ENCODE assay signal across 14 mouse cellular contexts in genomic region chr15:25669283-25670247, GRCm38 (mm10). TPM values are rescaled to one million over a fixed set of nuclear protein-coding genes. Genes with fewer than 3 reads are reported as not detected.
A peak's percentile ranks its signal among the peaks of the same experiment; 100 is the strongest.
DNase-seq lines count a peak whose midpoint lies in the region; ATAC-seq and TF ChIP-seq lines count a peak whose summit lies in the region.
"Had no signal": no experiment of that assay in that cellular context is flagged by ENCODE, and none has a peak within 500 bp of the region (broad histone marks: within the 10 kb centered on the region; RNA-seq: fewer than 3 reads in every experiment).

No protein-coding gene starts in this region.

- no peaks in the 10 kb centered on the region for H3K9me3 ChIP-seq in stomach, embryonic 14.5 days (ENCODE audit: control insufficient read depth, low read depth, low read length)
- H3K9me3 ChIP-seq in stomach, postnatal 0 days (ENCODE audit: control insufficient read depth, low read length): no peaks in the 10 kb centered on the region
- H3K9me3 ChIP-seq: liver, embryonic 13.5 days had no signal

- 0 out of 2 replicates have a peak overlapping the region, but pooled peaks have one; percentile 4 for H3K27ac ChIP-seq in kidney, adult 2 months (ENCODE audit: insufficient read depth, low read depth, low read length)
- peak overlapping the region; percentile 21; the same call in 1 of the 2 replicates for H3K27ac ChIP-seq in stomach, embryonic 14.5 days (ENCODE audit: low read length)
- H3K27ac ChIP-seq in stomach, postnatal 0 days (replicated peaks): no peak overlapping the region
- H3K27ac ChIP-seq: heart, adult 2 months; liver, embryonic 13.5 days; macrophage had no signal

- H3K4me2 ChIP-seq in stomach, embryonic 14.5 days (replicated peaks; ENCODE audit: low read depth, low read length): no peak overlapping the region
- H3K4me2 ChIP-seq in stomach, postnatal 0 days (replicated peaks; ENCODE audit: low read depth): no peak overlapping the region
- H3K4me2 ChIP-seq: liver, embryonic 13.5 days had no signal

- H3K4me1 ChIP-seq in kidney, adult 2 months (ENCODE audit: control insufficient read depth, insufficient read depth, low read length): peaks cover 4% of the 10 kb centered on the region; the same call in 1 of the 2 replicates
- H3K4me1 ChIP-seq in stomach, embryonic 14.5 days (ENCODE audit: control insufficient read depth, insufficient read depth, low read length): peaks cover 14% of the 10 kb centered on the region
- 0 out of 2 replicates have a peak, but pooled peaks cover 2% of the 10 kb centered on the region for H3K4me1 ChIP-seq in stomach, postnatal 0 days (replicated peaks; ENCODE audit: control insufficient read depth, insufficient read depth)

- DNase-seq in kidney, adult 2 months: no peak
- no peak for DNase-seq in kidney, adult 18-20 months
- no peak for DNase-seq in stomach, postnatal 0 days (ENCODE audit: low spot score)
- peak; percentile 57 for DNase-seq in gastrocnemius, postnatal 14 days
- DNase-seq in skeletal muscle tissue, adult 2 months (ENCODE audit: low read depth, low spot score): peak; percentile 65
- DNase-seq in adrenal gland, postnatal 14 days: no peak
- no peak for DNase-seq in cerebellum, adult 11-12 months
- DNase-seq: heart, postnatal 36 days; kidney, adult 9 months; liver, embryonic 13.5 days had no signal

- TF ChIP-seq POLR2A in kidney, adult 2 months (IDR thresholded peaks at IDR 0.05; ENCODE audit: low read depth, low read length): no peak

- ATAC-seq in stomach, embryonic 14.5 days (ENCODE audit: insufficient number of reproducible peaks, insufficient read depth, low FRiP score, low read depth): no peak
- no peak for ATAC-seq in stomach, postnatal 0 days (ENCODE audit: low FRiP score, low TSS enrichment)

- peaks cover 3% of the 10 kb centered on the region; the same call in 1 of the 2 replicates for H3K36me3 ChIP-seq in kidney, adult 2 months (ENCODE audit: control insufficient read depth, insufficient read depth, low read length)
- no peaks in the 10 kb centered on the region for H3K36me3 ChIP-seq in stomach, embryonic 14.5 days (ENCODE audit: control insufficient read depth, insufficient read depth, low read length)
- 0 out of 2 replicates have a peak, but pooled peaks cover 4% of the 10 kb centered on the region for H3K36me3 ChIP-seq in stomach, postnatal 0 days (ENCODE audit: control insufficient read depth, insufficient read depth, low read length)
- H3K36me3 ChIP-seq: G1E had no signal

- no peak overlapping the region for H3K4me3 ChIP-seq in kidney, adult 2 months (ENCODE audit: insufficient read depth, low read depth, low read length)
- H3K4me3 ChIP-seq in stomach, embryonic 14.5 days (ENCODE audit: low read depth, low read length): no peak overlapping the region
- H3K4me3 ChIP-seq in stomach, postnatal 0 days (ENCODE audit: low read depth, low read length): no peak overlapping the region
- H3K4me3 ChIP-seq: heart, adult 2 months; liver, embryonic 13.5 days had no signal

- H3K9ac ChIP-seq in stomach, embryonic 14.5 days (replicated peaks; ENCODE audit: low read depth, low read length): no peak overlapping the region
- H3K9ac ChIP-seq in stomach, postnatal 0 days (ENCODE audit: low read length): no peak overlapping the region
- H3K9ac ChIP-seq: liver, embryonic 13.5 days had no signal

- WGBS in kidney, adult 2 months: 46% methylated on average over 16 of the region's 16 CpGs
- 59% methylated on average over 16 of the region's 16 CpGs for WGBS in stomach, embryonic 14.5 days
- 59% methylated on average over 16 of the region's 16 CpGs for WGBS in stomach, postnatal 0 days

- intact Hi-C loops in gastrocnemius, postnatal 14 days (cut with DNase I; ENCODE audit: low total_unique reads): no loop called here

- no peak for TF ChIP-seq EP300 in stomach, postnatal 0 days (optimal IDR thresholded peaks at IDR 0.05)

- H3K27me3 ChIP-seq in kidney, adult 2 months (replicated peaks; ENCODE audit: control insufficient read depth, insufficient read depth, low read length): no peaks in the 10 kb centered on the region
- no peaks in the 10 kb centered on the region for H3K27me3 ChIP-seq in stomach, embryonic 14.5 days (ENCODE audit: control insufficient read depth, insufficient read depth, low read length)
- no peaks in the 10 kb centered on the region for H3K27me3 ChIP-seq in stomach, postnatal 0 days (ENCODE audit: control insufficient read depth, insufficient read depth, low read length)
- H3K27me3 ChIP-seq: liver, embryonic 13.5 days had no signal

- no peak for TF ChIP-seq CTCF in kidney, adult 2 months (conservative IDR thresholded peaks at IDR 0.05; ENCODE audit: insufficient read depth, insufficient read length, low read depth, low read length)
- no peak for TF ChIP-seq CTCF in stomach, postnatal 0 days (IDR thresholded peaks at IDR 0.05; ENCODE audit: low read depth)

RNA-seq across cellular contexts. Expression of gene Myo10, which starts 47.2 kb away (rescaled TPM):
- polyA plus RNA-seq in kidney, adult 2 months (2012; rRNA removed): 45.4 and 51.9 TPM in 2 replicates
- polyA plus RNA-seq in stomach, embryonic 14.5 days (2014; fragmentation: Nextera tagmentation; extraction: Ambion mirVana): 46.1 and 48.0 TPM in 2 replicates
- polyA plus RNA-seq in stomach, postnatal 0 days (2015; fragmentation: Nextera tagmentation; extraction: Ambion mirVana): 13.1 and 15.8 TPM in 2 replicates
- total RNA-seq in gastrocnemius, postnatal 14 days (2021): 10 to 100 TPM; 48.2 to 50.7 TPM
- 99.6 and 103 TPM in 2 replicates for total RNA-seq in adrenal gland, postnatal 14 days (2021)
- polyA plus RNA-seq: G1E had no signal

Comparison
In these comparisons a context has a peak if more than half of its experiments do, and no peak if none do; other contexts are left out.
1. DNase-seq: peak in gastrocnemius, postnatal 14 days (single experiment) and skeletal muscle tissue, adult 2 months (single experiment); none in kidney, adult 2 months (single experiment), kidney, adult 18-20 months (single experiment), stomach, postnatal 0 days (single experiment), adrenal gland, postnatal 14 days (single experiment) and cerebellum, adult 11-12 months (single experiment).